Comparison of ENCODE assay signal across 8 mouse cellular contexts in the genomic region with DNA sequence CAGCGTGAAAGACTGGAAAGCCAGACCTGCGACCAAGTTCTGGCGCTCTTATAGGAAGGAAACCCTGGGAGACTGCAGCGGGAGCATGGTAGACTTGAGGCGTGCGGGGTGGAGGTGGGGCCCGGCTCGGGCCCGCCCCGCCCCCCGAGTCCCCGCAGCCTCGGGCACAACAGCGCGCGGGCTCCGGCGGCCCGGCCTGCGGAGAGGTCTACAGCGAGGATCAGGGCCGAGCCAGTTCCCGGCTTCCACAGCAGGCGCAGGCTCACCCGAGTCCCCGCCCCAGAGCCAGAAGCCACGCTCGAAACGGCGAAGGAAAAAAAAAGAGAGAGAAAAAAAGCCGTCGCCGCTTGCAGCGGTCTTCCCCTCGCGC. TPM values are rescaled to one million over a fixed set of nuclear protein-coding genes. Genes with fewer than 3 reads are reported as not detected.
DNase-seq lines count a peak whose midpoint lies in the region; ATAC-seq and TF ChIP-seq lines count a peak whose summit lies in the region.

No protein-coding gene starts in this region.

- H3K4me2 ChIP-seq in liver, embryonic 13.5 days: peak overlapping the region; percentile 87
- peak overlapping the region; percentile 66 for H3K4me2 ChIP-seq in stomach, embryonic 14.5 days (replicated peaks; ENCODE audit: low read depth, low read length)

- TF ChIP-seq POLR2A in cerebellum, adult 2 months (IDR thresholded peaks at IDR 0.05; ENCODE audit: borderline replicate concordance, insufficient read depth, low read length): peak; percentile 26; the same call in 1 of the 2 replicates

- DNase-seq in layer of hippocampus, adult 2 months (ENCODE audit: low spot score in 2 of 2): no peak
- DNase-seq in layer of hippocampus, postnatal 10 days (ENCODE audit: low spot score in 2 of 2): no peak
- DNase-seq in G1E (ENCODE audit: low spot score): peak; percentile 49
- DNase-seq in cerebellum, adult 2 months: peak in 1 of 2 experiments; percentile 67
- peak; percentile 35 for DNase-seq in liver, embryonic 13.5 days
- DNase-seq in ovary, postnatal 36 days (ENCODE audit: low spot score): no peak

- peak overlapping the region; percentile 95 for H3K9ac ChIP-seq in liver, embryonic 13.5 days
- peak overlapping the region; percentile 98 for H3K9ac ChIP-seq in stomach, embryonic 14.5 days (replicated peaks; ENCODE audit: low read depth, low read length)

- H3K4me3 ChIP-seq in layer of hippocampus, adult 2 months: peak overlapping the region; percentile 100
- H3K4me3 ChIP-seq in G1E (ENCODE audit: low read depth, low read length): peak overlapping the region; percentile 99
- peak overlapping the region; percentile 60 for H3K4me3 ChIP-seq in cerebellum, adult 2 months (replicated peaks; ENCODE audit: insufficient read depth, low read depth, low read length)
- peak overlapping the region; percentile 92 for H3K4me3 ChIP-seq in liver, embryonic 13.5 days (replicated peaks)
- peak overlapping the region; percentile 98 for H3K4me3 ChIP-seq in stomach, embryonic 14.5 days (ENCODE audit: low read depth, low read length)

- no peaks in the 10 kb centered on the region for H3K27me3 ChIP-seq in G1E (ENCODE audit: insufficient read depth, low read length)
- H3K27me3 ChIP-seq in cerebellum, adult 2 months (ENCODE audit: control insufficient read depth, insufficient read depth, low read length): no peaks in the 10 kb centered on the region
- H3K27me3 ChIP-seq in liver, embryonic 13.5 days: no peaks in the 10 kb centered on the region
- no peaks in the 10 kb centered on the region for H3K27me3 ChIP-seq in stomach, embryonic 14.5 days (ENCODE audit: control insufficient read depth, insufficient read depth, low read length)

- ATAC-seq in G1E (ENCODE audit: extremely low read depth, insufficient number of reproducible peaks, low FRiP score, poor library complexity, severe bottlenecking): no peak
- ATAC-seq in granulocyte monocyte progenitor cell, adult 5-6 weeks (replicated peaks; ENCODE audit: poor library complexity, severe bottlenecking): peak; percentile 24
- ATAC-seq in liver, embryonic 13.5 days (ENCODE audit: low read depth): peak; percentile 72
- ATAC-seq in stomach, embryonic 14.5 days (ENCODE audit: insufficient number of reproducible peaks, insufficient read depth, low FRiP score, low read depth): peak; percentile 66

- H3K4me1 ChIP-seq in G1E (ENCODE audit: insufficient read depth, low read depth, low read length): peaks cover 29% of the 10 kb centered on the region
- no peaks in the 10 kb centered on the region for H3K4me1 ChIP-seq in cerebellum, adult 2 months (ENCODE audit: control insufficient read depth, insufficient read depth, low read length)
- H3K4me1 ChIP-seq in liver, embryonic 13.5 days (replicated peaks): peaks cover 26% of the 10 kb centered on the region
- no peaks in the 10 kb centered on the region for H3K4me1 ChIP-seq in stomach, embryonic 14.5 days (ENCODE audit: control insufficient read depth, insufficient read depth, low read length)

- no peak for TF ChIP-seq CTCF in layer of hippocampus, adult 2 months (conservative IDR thresholded peaks at IDR 0.05)
- no peak for TF ChIP-seq CTCF in G1E (IDR thresholded peaks at IDR 0.05; ENCODE audit: low read depth, low read length)
- no peak for TF ChIP-seq CTCF in cerebellum, adult 2 months (IDR thresholded peaks at IDR 0.05; ENCODE audit: borderline replicate concordance, insufficient read depth, low read depth, low read length)

- under 1% methylated on average over 36 of the region's 36 CpGs for WGBS in cerebellum, adult 2 months
- WGBS in liver, embryonic 13.5 days (ENCODE audit: insufficient replicate concordance): 0% methylated on average over 36 of the region's 36 CpGs
- under 1% methylated on average over 36 of the region's 36 CpGs for WGBS in stomach, embryonic 14.5 days

- peaks cover 48% of the 10 kb centered on the region for H3K36me3 ChIP-seq in G1E (replicated peaks)
- peaks cover 42% of the 10 kb centered on the region for H3K36me3 ChIP-seq in liver, embryonic 13.5 days
- H3K36me3 ChIP-seq in stomach, embryonic 14.5 days (ENCODE audit: control insufficient read depth, insufficient read depth, low read length): peaks cover 33% of the 10 kb centered on the region

- H3K9me3 ChIP-seq in G1E (replicated peaks): no peaks in the 10 kb centered on the region
- H3K9me3 ChIP-seq in liver, embryonic 13.5 days (replicated peaks): no peaks in the 10 kb centered on the region
- H3K9me3 ChIP-seq in stomach, embryonic 14.5 days (ENCODE audit: control insufficient read depth, low read depth, low read length): no peaks in the 10 kb centered on the region

- peak overlapping the region; percentile 99 for H3K27ac ChIP-seq in layer of hippocampus, adult 2 months
- peak overlapping the region; percentile 85 for H3K27ac ChIP-seq in cerebellum, adult 2 months (ENCODE audit: insufficient read depth, low read length)
- peak overlapping the region; percentile 95 for H3K27ac ChIP-seq in liver, embryonic 13.5 days
- peak overlapping the region; percentile 99 for H3K27ac ChIP-seq in stomach, embryonic 14.5 days (ENCODE audit: low read length)

RNA-seq across cellular contexts. Expression of a gene that starts 0.8 kb away (rescaled TPM):
- total RNA-seq in layer of hippocampus, adult 2 months (2021): 100 to 1,000 TPM; 116 to 132 TPM
- total RNA-seq in layer of hippocampus, postnatal 10 days (2021): 100 to 1,000 TPM; 122 to 141 TPM
- total RNA-seq in G1E (2014; fragmentation: Nextera tagmentation) (351 and 376 TPM in 2 replicates), G1E (2017) (435 and 486 TPM in 2 replicates)
- polyA plus RNA-seq in G1E (2012): 134 and 226 TPM in 2 replicates
- 124 and 136 TPM in 2 replicates for polyA plus RNA-seq in cerebellum, adult 2 months (2012; rRNA removed)
- 481 and 582 TPM in 2 replicates for total RNA-seq in granulocyte monocyte progenitor cell, adult 5-6 weeks (2014; fragmentation: Nextera tagmentation)
- 445 and 565 TPM in 2 replicates for total RNA-seq in granulocyte monocyte progenitor cell, adult 5-6 weeks (2017)
- 336 and 378 TPM in 2 replicates for polyA plus RNA-seq in liver, embryonic 13.5 days (2015; fragmentation: Nextera tagmentation; extraction: Ambion mirVana)
- 597 and 627 TPM in 2 replicates for polyA plus RNA-seq in stomach, embryonic 14.5 days (2014; fragmentation: Nextera tagmentation; extraction: Ambion mirVana)

RNA-seq across cellular contexts. Expression of a gene that starts 1.0 kb away (rescaled TPM):
- total RNA-seq in layer of hippocampus, adult 2 months (2021): under 1 TPM; 0.15 to 0.28 TPM
- total RNA-seq in layer of hippocampus, postnatal 10 days (2021): under 1 TPM; 0.16 to 0.22 TPM
- total RNA-seq in G1E (2014; fragmentation: Nextera tagmentation) (0.30 TPM in 1 of 2 replicates, not detected in the other), G1E (2017) (0.12 and 0.16 TPM in 2 replicates)
- not detected in 2 replicates for polyA plus RNA-seq in G1E (2012)
- 0.05 and 0.13 TPM in 2 replicates for polyA plus RNA-seq in cerebellum, adult 2 months (2012; rRNA removed)
- total RNA-seq in granulocyte monocyte progenitor cell, adult 5-6 weeks (2014; fragmentation: Nextera tagmentation): not detected in 2 replicates
- not detected in 2 replicates for total RNA-seq in granulocyte monocyte progenitor cell, adult 5-6 weeks (2017)
- not detected in 2 replicates for polyA plus RNA-seq in liver, embryonic 13.5 days (2015; fragmentation: Nextera tagmentation; extraction: Ambion mirVana)
- polyA plus RNA-seq in stomach, embryonic 14.5 days (2014; fragmentation: Nextera tagmentation; extraction: Ambion mirVana): 0.13 TPM in 1 of 2 replicates, not detected in the other

RNA-seq across cellular contexts. Expression of a gene that starts 18.0 kb away (rescaled TPM):
- total RNA-seq in layer of hippocampus, adult 2 months (2021): 1 to 10 TPM; 5.1 to 6.1 TPM
- total RNA-seq in layer of hippocampus, postnatal 10 days (2021): 1 to 10 TPM; 5.1 to 6.8 TPM
- total RNA-seq in G1E (2014; fragmentation: Nextera tagmentation) (28.8 and 30.9 TPM in 2 replicates), G1E (2017) (42.7 and 43.7 TPM in 2 replicates)
- 0.96 and 1.4 TPM in 2 replicates for polyA plus RNA-seq in G1E (2012)
- polyA plus RNA-seq in cerebellum, adult 2 months (2012; rRNA removed): 6.0 and 6.1 TPM in 2 replicates
- 31.3 and 38.3 TPM in 2 replicates for total RNA-seq in granulocyte monocyte progenitor cell, adult 5-6 weeks (2014; fragmentation: Nextera tagmentation)
- 37.7 and 41.0 TPM in 2 replicates for total RNA-seq in granulocyte monocyte progenitor cell, adult 5-6 weeks (2017)
- 43.5 and 50.9 TPM in 2 replicates for polyA plus RNA-seq in liver, embryonic 13.5 days (2015; fragmentation: Nextera tagmentation; extraction: Ambion mirVana)
- 36.1 and 40.7 TPM in 2 replicates for polyA plus RNA-seq in stomach, embryonic 14.5 days (2014; fragmentation: Nextera tagmentation; extraction: Ambion mirVana)

Comparison
In these comparisons a context has a peak if more than half of its experiments do, and no peak if none do; other contexts are left out.
1. DNase-seq: peak in G1E (single experiment) and liver, embryonic 13.5 days (single experiment); none in layer of hippocampus, adult 2 months (0 of 2), layer of hippocampus, postnatal 10 days (0 of 2) and ovary, postnatal 36 days (single experiment).
2. Peak in every context shown above with its lines, with median percentiles within 50 percentile points of each other: H3K27ac ChIP-seq and H3K4me3 ChIP-seq.